Mouse (Mus musculus): ENCODE measurements around the gene Evi2b. TPM values are rescaled to one million over a fixed set of nuclear protein-coding genes. Genes with fewer than 3 reads are reported as not detected.

The Evi2b gene
- total and polyA plus RNA-seq, 3 experiments: 12.0 to 105 (median 40.5) TPM

DNA sequence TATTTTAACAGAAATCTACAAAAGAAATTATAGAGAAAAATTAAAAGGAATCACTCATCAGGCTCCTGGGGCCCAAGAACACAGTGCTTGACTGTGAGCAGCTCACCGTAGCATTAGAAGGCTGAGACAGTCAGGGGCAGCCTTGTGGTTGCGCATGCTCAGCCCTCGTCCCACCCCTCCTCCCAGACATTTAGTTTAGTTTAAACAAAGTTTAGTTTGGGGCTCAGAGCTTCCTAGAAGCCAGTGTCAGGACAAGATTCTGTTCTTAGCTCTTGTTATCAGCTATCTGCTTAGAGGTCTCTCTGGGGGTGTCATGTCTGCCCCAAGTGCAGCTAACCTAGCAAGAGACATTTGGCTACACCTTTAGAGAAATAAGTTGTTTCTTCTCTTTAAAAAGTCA lies 5.0 kb upstream of the Evi2b start:
- Histone ChIP-seq H3K9ac (ENCODE audit: insufficient read depth, low read depth) (peak overlapping the region; percentile 99), H3K4me3 (replicated peaks in 1 of 3; ENCODE audit: low read depth in 2 of 3, low read length in 2 of 3, poor library complexity in 1 of 3) (peak overlapping the region; percentile 65 to 89 (median 78)), H3K9me3 (replicated peaks; ENCODE audit: low read length) (no peaks in the 10 kb centered on the region), H3K36me3 (replicated peaks in 1 of 2; ENCODE audit: control insufficient read depth in 1 of 2, insufficient read depth in 1 of 2, low read length in 1 of 2) (peaks cover 18 to 42% of the 10 kb centered on the region in 2 experiments), H3K27ac (ENCODE audit: insufficient read depth, low read depth) (peak overlapping the region; percentile 97), H3K79me2 (replicated peaks; ENCODE audit: control insufficient read depth, extremely low read depth, insufficient read depth, poor library complexity, severe bottlenecking) (peaks cover 32% of the 10 kb centered on the region), H3K4me1 (ENCODE audit: control insufficient read depth in 1 of 2, insufficient read depth in 2 of 2) (peaks cover 24 to 62% of the 10 kb centered on the region in 2 experiments), H3K4me2 (ENCODE audit: insufficient read depth, low read depth, poor library complexity, severe bottlenecking) (peak overlapping the region; percentile 82), H3K27me3 (replicated peaks) (no peaks in the 10 kb centered on the region)
- DNase-seq (ENCODE audit: extremely low read depth): peak; percentile 68
- dilution Hi-C loops (cut with MboI; ENCODE audit: extremely low pct_ligation_motif_present, extremely low pct_unique_long_range_greater_than_20kb, low sequenced_read_pairs): no loop called here
- no peak for TF ChIP-seq MYC (IDR thresholded peaks at IDR 0.05; ENCODE audit: low read depth, low read length)
- no peak for TF ChIP-seq UBTF (IDR thresholded peaks at IDR 0.05; ENCODE audit: low read depth, low read length)
- no peak for TF ChIP-seq CTCF (conservative IDR thresholded peaks at IDR 0.05 in 1 of 2, IDR thresholded peaks at IDR 0.05 in 1 of 2; ENCODE audit: low read depth in 2 of 2, low read length in 2 of 2)
- peak; percentile 14; the same call in 1 of the 2 replicates for TF ChIP-seq CHD1 (IDR thresholded peaks at IDR 0.05; ENCODE audit: low read depth, low read length)
- TF ChIP-seq MAX (IDR thresholded peaks at IDR 0.05; ENCODE audit: low read length): no peak
- peak; percentile 60; the same call in 1 of the 2 replicates for TF ChIP-seq TBP (conservative IDR thresholded peaks at IDR 0.05; ENCODE audit: low read depth, low read length)
- no peak for TF ChIP-seq USF2 (conservative IDR thresholded peaks at IDR 0.05; ENCODE audit: low read depth, low read length)
- TF ChIP-seq ZC3H11A (IDR thresholded peaks at IDR 0.05; ENCODE audit: low read depth, low read length): no peak
- no peak for TF ChIP-seq ZNF384 (IDR thresholded peaks at IDR 0.05; ENCODE audit: low read depth, low read length)
- no peak for TF ChIP-seq E2F4 (IDR thresholded peaks at IDR 0.05; ENCODE audit: insufficient replicate concordance, low read depth, low read length)
- TF ChIP-seq GABPA (IDR thresholded peaks at IDR 0.05; ENCODE audit: insufficient replicate concordance, low read depth, low read length): no peak
- peak; percentile 48 for TF ChIP-seq POLR2A (IDR thresholded peaks at IDR 0.05; ENCODE audit: low read depth, low read length)
- TF ChIP-seq CHD2 (IDR thresholded peaks at IDR 0.05; ENCODE audit: low read length): no peak
- TF ChIP-seq SMC3 (IDR thresholded peaks at IDR 0.05; ENCODE audit: low read depth, low read length): no peak
- TF ChIP-seq ETS1 (conservative IDR thresholded peaks at IDR 0.05; ENCODE audit: low read depth, low read length): peak; percentile 6; the same call in 1 of the 2 replicates
- no peak for TF ChIP-seq BHLHE40 (IDR thresholded peaks at IDR 0.05; ENCODE audit: low read depth, low read length)
- TF ChIP-seq SIN3A (IDR thresholded peaks at IDR 0.05; ENCODE audit: low read length): no peak; the same call in 1 of the 2 replicates
- TF ChIP-seq IRF4 (IDR thresholded peaks at IDR 0.05; ENCODE audit: low read depth, low read length): no peak; the same call in 1 of the 2 replicates
- peak; percentile 39; the same call in 1 of the 2 replicates for TF ChIP-seq ZMIZ1 (IDR thresholded peaks at IDR 0.05; ENCODE audit: low read depth, low read length)
- TF ChIP-seq HCFC1 (IDR thresholded peaks at IDR 0.05; ENCODE audit: low read depth, low read length): no peak
- 0 out of 2 replicates have a peak, but pooled peaks have one; percentile 44 for TF ChIP-seq ELF1 (IDR thresholded peaks at IDR 0.05; ENCODE audit: low read depth, low read length)
- peak; percentile 15; the same call in 1 of the 2 replicates for TF ChIP-seq POLR2AphosphoS2 (IDR thresholded peaks at IDR 0.05; ENCODE audit: low read depth, low read length)
- TF ChIP-seq MAFK (IDR thresholded peaks at IDR 0.05; ENCODE audit: insufficient replicate concordance, low read length): no peak
- TF ChIP-seq USF1 (IDR thresholded peaks at IDR 0.05; ENCODE audit: low read depth, low read length): no peak
- TF ChIP-seq EP300 (IDR thresholded peaks at IDR 0.05; ENCODE audit: low read length): no peak
- no peak for TF ChIP-seq PAX5 (IDR thresholded peaks at IDR 0.05; ENCODE audit: low read length)
- TF ChIP-seq RCOR1 (conservative IDR thresholded peaks at IDR 0.05; ENCODE audit: low read depth, low read length): no peak
- TF ChIP-seq KAT2A (IDR thresholded peaks at IDR 0.05; ENCODE audit: insufficient replicate concordance, low read length): no peak
- TF ChIP-seq MAZ (IDR thresholded peaks at IDR 0.05; ENCODE audit: low read depth, low read length): peak; percentile 20; the same call in 1 of the 2 replicates
- no peak for TF ChIP-seq JUND (conservative IDR thresholded peaks at IDR 0.05; ENCODE audit: low read depth, low read length)
- 0 out of 2 replicates have a peak, but pooled peaks have one; percentile 55 for TF ChIP-seq NELFE (IDR thresholded peaks at IDR 0.05; ENCODE audit: low read depth, low read length)
- no peak for TF ChIP-seq TCF12 (IDR thresholded peaks at IDR 0.05; ENCODE audit: low read depth, low read length)
- TF ChIP-seq JUN (IDR thresholded peaks at IDR 0.05; ENCODE audit: insufficient read depth, low read depth, low read length): no peak
- TF ChIP-seq MXI1 (IDR thresholded peaks at IDR 0.05; ENCODE audit: low read depth, low read length): no peak; the same call in 1 of the 2 replicates
- no peak for TF ChIP-seq MEF2A (IDR thresholded peaks at IDR 0.05; ENCODE audit: borderline replicate concordance, low read depth, low read length)
- no peak for TF ChIP-seq RAD21 (IDR thresholded peaks at IDR 0.05; ENCODE audit: low read depth, low read length)
- TF ChIP-seq NRF1 (IDR thresholded peaks at IDR 0.05; ENCODE audit: low read depth, low read length): peak; percentile 94
- no peak for TF ChIP-seq ZKSCAN1 (IDR thresholded peaks at IDR 0.05; ENCODE audit: borderline replicate concordance, low read depth, low read length)
- in situ Hi-C loops (cut with MboI; ENCODE audit: low pct_ligation_motif_present, low pct_unique_long_range_greater_than_20kb, low sequenced_read_pairs): no loop called here

Measured in CH12.LX (cell line).